Mouse (Mus musculus): ENCODE measurements around the gene Idh2. TPM values are rescaled to one million over a fixed set of nuclear protein-coding genes. Genes with fewer than 3 reads are reported as not detected.

Gene Idh2
- polyA plus RNA-seq, 1 experiment, result 178 TPM

GRCm38 (mm10) chr7:80090191-80091003, 24.8 kb downstream of the Idh2 start:
- Histone ChIP-seq H3K27ac (ENCODE audit: insufficient read depth, low read length) (no peak overlapping the region), H3K4me3 (ENCODE audit: low read depth, low read length) (no peak overlapping the region), H3K27me3 (ENCODE audit: control insufficient read depth, insufficient read depth, low read length, poor library complexity, severe bottlenecking) (no peaks in the 10 kb centered on the region), H3K4me1 (ENCODE audit: control insufficient read depth, insufficient read depth, low read length) (peaks cover 8% of the 10 kb centered on the region), H3K9ac (ENCODE audit: low read depth, poor library complexity, severe bottlenecking) (no peak overlapping the region), H3K36me3 (ENCODE audit: control insufficient read depth, insufficient read depth, low read length, poor library complexity, severe bottlenecking) (peaks cover 56% of the 10 kb centered on the region), H3K9me3 (replicated peaks; ENCODE audit: control insufficient read depth, insufficient read depth, low read length, poor library complexity, severe bottlenecking) (no peaks in the 10 kb centered on the region)
- TF ChIP-seq EP300 (IDR thresholded peaks at IDR 0.05; ENCODE audit: insufficient read depth, low read depth, low read length) (no peak), POLR2A (IDR thresholded peaks at IDR 0.05; ENCODE audit: insufficient read depth, low read length) (no peak), CTCF (IDR thresholded peaks at IDR 0.05; ENCODE audit: low read depth, low read length) (no peak)

GRCm38 (mm10) chr7:80088191-80088590, 27.0 kb downstream of the Idh2 start:
- Histone ChIP-seq H3K4me1 (ENCODE audit: control insufficient read depth, insufficient read depth, low read length) (peaks cover 8% of the 10 kb centered on the region), H3K4me3 (ENCODE audit: low read depth, low read length) (no peak overlapping the region), H3K9ac (ENCODE audit: low read depth, poor library complexity, severe bottlenecking) (no peak overlapping the region), H3K27me3 (ENCODE audit: control insufficient read depth, insufficient read depth, low read length, poor library complexity, severe bottlenecking) (no peaks in the 10 kb centered on the region), H3K27ac (ENCODE audit: insufficient read depth, low read length) (no peak overlapping the region), H3K36me3 (ENCODE audit: control insufficient read depth, insufficient read depth, low read length, poor library complexity, severe bottlenecking) (peaks cover 51% of the 10 kb centered on the region), H3K9me3 (replicated peaks; ENCODE audit: control insufficient read depth, insufficient read depth, low read length, poor library complexity, severe bottlenecking) (no peaks in the 10 kb centered on the region)
- TF ChIP-seq CTCF (IDR thresholded peaks at IDR 0.05; ENCODE audit: low read depth, low read length) (no peak), POLR2A (IDR thresholded peaks at IDR 0.05; ENCODE audit: insufficient read depth, low read length) (no peak), EP300 (IDR thresholded peaks at IDR 0.05; ENCODE audit: insufficient read depth, low read depth, low read length) (no peak)

DNA sequence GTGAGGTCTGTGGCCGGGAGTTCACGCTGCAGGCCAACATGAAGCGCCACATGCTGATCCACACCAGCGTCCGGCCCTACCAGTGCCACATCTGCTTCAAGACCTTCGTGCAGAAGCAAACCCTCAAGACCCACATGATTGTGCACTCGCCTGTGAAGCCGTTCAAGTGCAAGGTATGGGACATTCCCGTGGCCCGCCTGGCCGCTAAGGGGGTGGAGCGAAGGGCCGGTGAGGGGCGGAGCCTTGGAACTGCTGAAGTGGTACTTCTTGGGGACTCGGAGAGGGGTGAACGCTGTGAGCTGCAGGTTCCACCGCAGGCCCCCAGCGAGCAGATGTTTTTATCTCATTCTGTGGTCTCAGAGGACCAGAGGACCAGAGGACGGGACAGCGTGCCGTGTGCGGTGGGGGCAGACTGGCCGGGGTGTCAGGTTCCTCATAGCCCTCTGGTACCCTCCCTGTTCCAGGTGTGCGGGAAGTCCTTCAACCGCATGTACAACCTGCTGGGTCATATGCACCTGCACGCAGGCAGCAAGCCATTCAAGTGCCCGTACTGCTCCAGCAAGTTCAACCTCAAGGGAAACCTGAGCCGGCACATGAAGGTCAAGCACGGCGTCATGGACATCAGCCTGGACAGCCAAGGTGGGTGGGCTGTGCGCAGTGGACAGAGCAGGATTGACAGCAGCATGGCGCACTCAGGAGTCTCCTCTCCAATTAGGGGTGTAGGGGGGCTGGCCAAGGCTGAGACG, 29.0 kb downstream of the Idh2 start:
- Histone ChIP-seq H3K36me3 (ENCODE audit: control insufficient read depth, insufficient read depth, low read length, poor library complexity, severe bottlenecking) (peaks cover 55% of the 10 kb centered on the region), H3K9me3 (replicated peaks; ENCODE audit: control insufficient read depth, insufficient read depth, low read length, poor library complexity, severe bottlenecking) (no peaks in the 10 kb centered on the region), H3K9ac (ENCODE audit: low read depth, poor library complexity, severe bottlenecking) (no peak overlapping the region), H3K4me3 (ENCODE audit: low read depth, low read length) (no peak overlapping the region), H3K4me1 (ENCODE audit: control insufficient read depth, insufficient read depth, low read length) (peaks cover 6% of the 10 kb centered on the region), H3K27me3 (ENCODE audit: control insufficient read depth, insufficient read depth, low read length, poor library complexity, severe bottlenecking) (no peaks in the 10 kb centered on the region), H3K27ac (ENCODE audit: insufficient read depth, low read length) (no peak overlapping the region)
- TF ChIP-seq EP300 (IDR thresholded peaks at IDR 0.05; ENCODE audit: insufficient read depth, low read depth, low read length) (no peak), POLR2A (IDR thresholded peaks at IDR 0.05; ENCODE audit: insufficient read depth, low read length) (no peak), CTCF (IDR thresholded peaks at IDR 0.05; ENCODE audit: low read depth, low read length) (no peak)

GRCm38 (mm10) chr7:80084484-80084931, 30.7 kb downstream of the Idh2 start:
- H3K27ac ChIP-seq (ENCODE audit: insufficient read depth, low read length), result no peak overlapping the region
- H3K36me3 ChIP-seq (ENCODE audit: control insufficient read depth, insufficient read depth, low read length, poor library complexity, severe bottlenecking), result peaks cover 44% of the 10 kb centered on the region
- H3K4me1 ChIP-seq (ENCODE audit: control insufficient read depth, insufficient read depth, low read length), result no peaks in the 10 kb centered on the region
- no peak overlapping the region for H3K9ac ChIP-seq (ENCODE audit: low read depth, poor library complexity, severe bottlenecking)
- TF ChIP-seq POLR2A (IDR thresholded peaks at IDR 0.05; ENCODE audit: insufficient read depth, low read length) (no peak), CTCF (IDR thresholded peaks at IDR 0.05; ENCODE audit: low read depth, low read length) (peak; percentile 79)
- H3K27me3 ChIP-seq (ENCODE audit: control insufficient read depth, insufficient read depth, low read length, poor library complexity, severe bottlenecking), result no peaks in the 10 kb centered on the region
- H3K4me3 ChIP-seq (ENCODE audit: low read depth, low read length), result no peak overlapping the region
- H3K9me3 ChIP-seq (replicated peaks; ENCODE audit: control insufficient read depth, insufficient read depth, low read length, poor library complexity, severe bottlenecking), result no peaks in the 10 kb centered on the region

GRCm38 (mm10) chr7:80081586-80082554, 33.3 kb downstream of the Idh2 start:
- Histone ChIP-seq H3K4me1 (ENCODE audit: control insufficient read depth, insufficient read depth, low read length) (peaks cover 2% of the 10 kb centered on the region), H3K27me3 (ENCODE audit: control insufficient read depth, insufficient read depth, low read length, poor library complexity, severe bottlenecking) (no peaks in the 10 kb centered on the region), H3K27ac (ENCODE audit: insufficient read depth, low read length) (no peak overlapping the region), H3K36me3 (ENCODE audit: control insufficient read depth, insufficient read depth, low read length, poor library complexity, severe bottlenecking) (peaks cover 23% of the 10 kb centered on the region), H3K9ac (ENCODE audit: low read depth, poor library complexity, severe bottlenecking) (no peak overlapping the region), H3K9me3 (replicated peaks; ENCODE audit: control insufficient read depth, insufficient read depth, low read length, poor library complexity, severe bottlenecking) (no peaks in the 10 kb centered on the region), H3K4me3 (ENCODE audit: low read depth, low read length) (no peak overlapping the region)
- TF ChIP-seq CTCF (IDR thresholded peaks at IDR 0.05; ENCODE audit: low read depth, low read length) (no peak), EP300 (IDR thresholded peaks at IDR 0.05; ENCODE audit: insufficient read depth, low read depth, low read length) (no peak), POLR2A (IDR thresholded peaks at IDR 0.05; ENCODE audit: insufficient read depth, low read length) (no peak)

Data from ES-Bruce4 (cell line).